Mouse (Mus musculus) naive thymus-derived CD4-positive, alpha-beta T cell, adult 5 months (primary cell): ENCODE measurements around the gene Atf5. TPM values are rescaled to one million over a fixed set of nuclear protein-coding genes. Genes with fewer than 3 reads are reported as not detected.

ENCODE experiments used
- polyA plus RNA-seq: library from polyadenylated mRNA; unstranded; fragments of 100-300 nt; shearing (Covaris generic); gene quantifications from one replicate; pipeline ENCODE4 v1.2.1, GENCODE M21; 2017

The Atf5 gene
- polyA plus RNA-seq = 0.70 TPM

DNA sequence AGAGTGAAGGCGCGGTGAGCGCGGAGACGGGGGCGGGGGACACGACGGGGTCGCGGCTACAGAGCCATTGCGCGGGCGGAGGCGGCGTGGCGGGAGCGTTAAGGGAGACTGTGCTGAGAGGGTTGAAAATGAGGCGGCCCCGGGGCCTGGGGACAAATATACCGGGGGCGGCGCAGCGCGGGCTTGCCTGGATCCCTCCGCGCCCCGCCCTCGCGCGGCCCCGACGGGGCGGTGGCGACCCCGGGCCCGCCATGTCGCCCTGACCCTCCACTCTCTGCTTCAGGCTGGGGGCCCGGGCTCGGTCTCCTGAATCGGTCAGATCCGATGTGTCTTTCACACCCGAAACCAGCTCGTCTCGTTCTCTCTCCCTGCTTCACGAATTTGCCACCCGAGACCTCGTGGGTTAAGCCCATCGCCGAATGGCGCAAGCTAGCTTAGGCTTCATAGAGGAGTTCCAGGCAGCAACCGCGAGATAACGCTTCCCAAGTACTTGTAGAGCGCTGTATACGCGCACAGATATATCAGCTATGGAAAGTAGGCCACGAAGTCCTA lies at the start of gene Atf5:
Gene Atf5, minus strand, starts transcription at position 189 of the 552 bp plus-strand sequence.

GRCm38 (mm10) chr7:44857042-44857552 lies 40.6 kb upstream of the Atf5 start, which contains the start of gene Pnkp:
Gene Pnkp (plus strand): TSS chr7:44857139.

DNA sequence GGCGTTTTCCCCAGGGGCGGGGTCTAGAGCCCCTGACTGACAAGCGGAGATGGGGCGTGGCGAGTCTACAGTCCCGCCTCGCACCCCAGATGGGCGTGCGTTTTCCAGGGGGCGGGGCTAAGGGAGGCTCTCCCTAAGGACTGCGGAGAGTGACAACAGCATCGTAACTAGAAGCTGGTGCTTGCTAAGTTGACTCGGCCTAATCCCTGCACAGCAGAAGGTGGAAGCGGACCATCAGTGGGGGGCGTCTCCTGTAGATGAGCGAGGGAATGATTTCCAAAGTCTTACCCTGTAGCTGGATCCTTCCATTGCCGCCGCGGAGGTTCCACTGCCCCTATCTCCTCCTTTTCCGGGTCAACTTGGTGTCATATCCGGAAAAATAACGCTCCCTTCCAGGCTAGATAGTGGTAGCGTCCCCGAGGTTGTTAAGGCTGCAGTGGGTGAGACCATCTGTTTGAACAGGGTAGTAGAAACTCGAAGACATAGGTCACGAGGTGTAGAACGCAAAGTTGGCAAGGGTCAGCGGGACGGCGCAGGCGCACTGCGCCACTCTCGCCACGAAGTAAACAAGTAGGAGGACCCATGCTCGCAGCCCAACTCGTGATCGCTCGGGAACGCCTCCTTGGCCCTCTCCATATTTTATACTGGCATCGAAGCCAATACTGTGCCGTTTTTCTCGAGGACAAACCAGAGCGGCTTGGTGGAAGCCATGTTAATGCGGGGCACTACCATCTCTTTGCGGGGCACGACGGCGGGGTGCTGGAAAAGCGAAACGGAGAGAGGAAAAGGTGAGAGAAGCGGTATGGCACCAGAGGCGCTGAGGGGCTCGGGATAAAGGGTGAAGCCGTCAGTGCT lies 32.3 kb upstream of the Atf5 start, which contains the start of the genes Akt1s1 and Tbc1d17:
Gene Akt1s1, plus strand, starts transcription at position 431 of the 855 bp plus-strand sequence.
Gene Tbc1d17, minus strand, starts transcription at position 519 of the 855 bp plus-strand sequence.

GRCm38 (mm10) chr7:44815721-44816469 lies 563 bp downstream of the Atf5 start, which contains the start of the genes Nup62 and Il4i1:
Gene Nup62 (plus strand): TSS chr7:44816088.
Gene Il4i1 (plus strand): TSS chr7:44816387.

Other genes with a start within 250 kb of the Atf5 start
- gene Napsa, start 244.3 kb downstream of the Atf5 start, polyA plus RNA-seq = not detected
- gene Kcnc3, start 226.0 kb downstream of the Atf5 start, polyA plus RNA-seq = not detected
- gene Myh14, start 145.8 kb downstream of the Atf5 start, polyA plus RNA-seq = not detected
- gene Izumo2, start 107.9 kb downstream of the Atf5 start, polyA plus RNA-seq = not detected
- 95.9 TPM for gene Vrk3, start 68.2 kb downstream of the Atf5 start, polyA plus RNA-seq
- gene Zfp473, start 65.6 kb downstream of the Atf5 start, polyA plus RNA-seq = 0.73 TPM
- 37.1 TPM for gene Nup62, start 570 bp downstream of the Atf5 start, polyA plus RNA-seq
- 0.85 TPM for gene Il4i1, start 271 bp downstream of the Atf5 start, polyA plus RNA-seq
- 35.2 TPM for gene Akt1s1, start 32.3 kb upstream of the Atf5 start, polyA plus RNA-seq
- gene Tbc1d17, start 32.4 kb upstream of the Atf5 start, polyA plus RNA-seq = 133 TPM
- 57.0 TPM for gene Pnkp, start 40.5 kb upstream of the Atf5 start, polyA plus RNA-seq
- gene Ptov1, start 53.1 kb upstream of the Atf5 start, polyA plus RNA-seq = 40.0 TPM
- 48.6 TPM for gene Med25, start 76.1 kb upstream of the Atf5 start, polyA plus RNA-seq
- 20.9 TPM for gene Fuz, start 79.4 kb upstream of the Atf5 start, polyA plus RNA-seq
- 53.1 TPM for gene Ap2a1, start 112.8 kb upstream of the Atf5 start, polyA plus RNA-seq
- not detected for gene Tsks, start 126.5 kb upstream of the Atf5 start, polyA plus RNA-seq
- not detected for gene Cpt1c, start 158.2 kb upstream of the Atf5 start, polyA plus RNA-seq
- gene Prmt1, start 169.9 kb upstream of the Atf5 start, polyA plus RNA-seq = 161 TPM
- gene Irf3, start 181.0 kb upstream of the Atf5 start, polyA plus RNA-seq = 172 TPM
- 17.5 TPM for gene Bcl2l12, start 182.1 kb upstream of the Atf5 start, polyA plus RNA-seq
- 27.3 TPM for gene Scaf1, start 199.7 kb upstream of the Atf5 start, polyA plus RNA-seq
- 11.5 TPM for gene Rras, start 201.3 kb upstream of the Atf5 start, polyA plus RNA-seq
- gene Prr12, start 236.2 kb upstream of the Atf5 start, polyA plus RNA-seq = 2.2 TPM
- 104 TPM for gene Nosip, start 245.8 kb upstream of the Atf5 start, polyA plus RNA-seq
- gene Prrg2, start 246.0 kb upstream of the Atf5 start, polyA plus RNA-seq = 1.7 TPM